Mouse (Mus musculus): ENCODE results near the gene Fam3a.

Fam3a gene

DNA sequence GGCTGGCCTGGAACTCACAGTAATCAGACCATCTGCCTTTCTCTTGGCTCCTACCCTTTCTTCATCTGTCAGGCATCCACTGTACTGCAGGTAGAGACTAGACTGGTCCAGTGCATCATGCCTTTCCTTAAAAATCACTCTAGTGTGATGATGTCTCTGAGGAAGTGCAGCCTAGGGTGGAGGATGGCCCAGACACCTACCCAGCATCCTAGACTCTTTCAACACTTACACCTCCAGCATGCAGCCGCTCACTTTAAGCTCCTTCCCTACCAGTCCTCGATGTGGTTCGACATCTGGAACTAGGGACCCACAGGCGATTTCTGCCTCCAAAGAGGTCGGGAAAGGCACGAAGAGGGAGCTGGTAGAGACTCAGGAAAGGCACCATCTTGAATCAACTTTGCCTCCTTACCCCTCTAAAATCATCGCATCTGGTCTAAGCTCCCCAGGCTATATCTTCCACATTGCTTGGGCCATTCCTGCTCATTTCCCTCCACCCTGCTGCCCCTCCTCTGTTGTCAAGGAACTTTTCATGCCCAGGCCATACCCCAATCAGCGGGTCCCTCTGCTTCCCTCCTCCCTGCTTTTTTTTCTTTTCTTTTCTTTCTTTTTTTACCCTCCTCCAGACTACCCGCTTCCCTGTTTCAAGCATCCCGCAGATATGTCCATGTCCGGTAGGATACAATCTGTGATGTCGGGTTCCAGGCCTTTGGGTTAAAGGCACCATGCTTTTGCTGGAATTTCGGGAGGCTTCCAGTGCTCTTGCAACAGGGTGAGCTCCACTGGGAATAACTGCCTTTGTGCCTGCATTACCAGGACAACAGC, 40.2 kb downstream of the Fam3a start:
- in situ Hi-C loops (cut with MboI, MseI): no loop called here

All from T-helper 17 cell (primary cell).